Mouse (Mus musculus) bone marrow, adult 2 months (tissue): Measurements from ENCODE around the gene Vmn1r21. TPM values are rescaled to one million over a fixed set of nuclear protein-coding genes. Genes with fewer than 3 reads are reported as not detected.

Experiments used
- H3K27ac ChIP-seq: fragments of 200-500 bp; 2 replicates; pipeline ENCODE4 v1.5.1; 2012; ENCODE audit warnings: low read depth, mild to moderate bottlenecking, control low read depth, inconsistent platforms, low read length; ENCODE audit not compliant: control insufficient read depth, poor library complexity, insufficient read depth
- H3K4me1 ChIP-seq: fragments of 200-500 bp; 2 replicates; pipeline ENCODE4 v1.6.1; 2011; ENCODE audit warnings: low read length; ENCODE audit not compliant: control insufficient read depth, insufficient read depth
- H3K4me3 ChIP-seq: fragments of 200-500 bp; replicated peaks from 2 replicates; pipeline ENCODE3; 2011; ENCODE audit warnings: mild to moderate bottlenecking, low read depth, low read length, control low read depth; ENCODE audit not compliant: control insufficient read depth
- CTCF ChIP-seq: fragments of 200-500 bp; IDR thresholded peaks from 2 replicates; pipeline ENCODE4 v1.5.1; 2011; ENCODE audit warnings: low read length, control low read depth; ENCODE audit not compliant: control insufficient read depth, insufficient read depth
- POLR2A ChIP-seq: fragments of 200-500 bp; IDR thresholded peaks from 2 replicates; pipeline ENCODE4 v1.6.1; 2011; ENCODE audit warnings: low read depth, mild to moderate bottlenecking, control low read depth, low read length, borderline replicate concordance; ENCODE audit not compliant: control insufficient read depth
- WGBS: fragments of 180-500 bp; shearing (Covaris S2); methylation state at CpG from one replicate; pipeline ENCODE4 v1.1.7; 2018; 5-methylcytosine and 5-hydroxymethylcytosine counted together
- polyA plus RNA-seq: library from polyadenylated mRNA; stranded (reverse); fragments of >200 nt; gene quantifications from 2 replicates; pipeline ENCODE4 v1.2.4, GENCODE M21; 2011; ENCODE audit warnings: low replicate concordance; ENCODE audit not compliant: missing spikeins, insufficient read depth, insufficient read length

Gene Vmn1r21
- polyA plus RNA-seq, 1 experiment = not detected

DNA sequence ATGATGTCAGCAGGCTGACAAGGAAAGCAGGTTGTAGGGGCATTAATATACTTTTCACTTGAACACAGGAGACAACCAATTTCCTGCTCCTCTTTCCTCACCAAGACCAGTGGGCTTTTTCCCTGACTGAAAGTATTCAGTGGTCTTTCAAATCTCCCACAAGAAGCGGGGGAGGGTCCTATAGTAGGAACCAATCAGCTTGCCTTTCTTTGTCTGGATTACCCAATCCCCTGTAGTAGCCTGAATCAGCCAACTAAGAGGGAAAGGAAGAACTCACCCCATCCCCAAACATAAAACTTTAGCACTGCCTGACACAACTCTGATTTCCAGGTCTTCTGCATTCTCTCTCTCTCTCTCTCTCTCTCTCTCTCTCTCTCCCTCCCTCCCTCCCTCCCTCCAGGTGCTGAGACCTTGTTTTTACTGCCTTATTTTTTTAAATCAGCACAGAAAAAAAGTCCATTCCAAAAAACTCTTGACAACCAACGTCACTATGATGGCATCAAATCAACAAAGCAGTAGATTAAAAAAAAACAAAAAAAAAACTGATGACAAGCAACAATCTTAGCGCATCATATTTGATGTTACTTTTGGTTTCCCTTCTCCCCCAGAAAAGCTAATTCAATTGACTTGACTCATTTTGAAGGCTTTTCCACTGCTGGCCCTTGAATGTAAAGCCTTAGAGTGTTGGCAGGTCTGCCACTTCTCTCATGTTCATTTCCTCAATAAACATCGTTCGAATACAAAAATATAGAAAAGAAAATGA lies 27.3 kb downstream of the Vmn1r21 start:
- H3K4me3 ChIP-seq = no peak overlapping the region
- no peak overlapping the region for H3K27ac ChIP-seq

DNA sequence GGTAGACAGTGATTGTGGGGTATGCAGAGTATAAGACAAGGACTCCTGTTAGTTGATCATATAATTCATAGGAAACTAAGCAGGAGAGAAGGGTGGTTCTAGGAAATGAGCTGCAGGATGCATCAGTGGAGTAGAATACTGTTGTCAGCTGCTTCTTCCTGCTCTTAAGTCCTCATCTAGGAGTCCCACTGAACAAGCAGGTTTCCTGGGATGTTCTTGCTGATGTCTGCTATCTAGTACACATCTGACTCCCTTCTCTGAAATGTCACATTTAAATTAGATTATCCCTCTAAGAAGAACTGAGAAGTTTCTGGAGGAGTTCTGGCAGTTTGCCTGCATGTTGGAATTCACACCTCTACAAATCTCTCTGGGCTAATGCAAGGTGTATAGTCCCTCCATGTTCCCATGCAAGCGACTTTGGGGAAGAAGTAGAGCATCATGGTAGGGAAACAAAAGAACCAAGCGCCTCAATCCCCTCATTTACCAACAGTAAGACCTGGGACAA lies 35.7 kb downstream of the Vmn1r21 start:
- Histone ChIP-seq H3K4me1 (no peaks in the 10 kb centered on the region; the same call in 1 of the 2 replicates), H3K4me3 (no peak overlapping the region), H3K27ac (no peak overlapping the region)
- WGBS = 81% methylated on average over 2 of the region's 2 CpGs
- TF ChIP-seq CTCF = no peak
- TF ChIP-seq POLR2A = no peak

More for the DNA sequence above, 27.3 kb downstream of the Vmn1r21 start:
- H3K4me1 ChIP-seq = no peaks in the 10 kb centered on the region; the same call in 1 of the 2 replicates
- TF ChIP-seq CTCF = no peak
- no peak for TF ChIP-seq POLR2A
- 54% methylated on average over 5 of the region's 5 CpGs for WGBS

DNA sequence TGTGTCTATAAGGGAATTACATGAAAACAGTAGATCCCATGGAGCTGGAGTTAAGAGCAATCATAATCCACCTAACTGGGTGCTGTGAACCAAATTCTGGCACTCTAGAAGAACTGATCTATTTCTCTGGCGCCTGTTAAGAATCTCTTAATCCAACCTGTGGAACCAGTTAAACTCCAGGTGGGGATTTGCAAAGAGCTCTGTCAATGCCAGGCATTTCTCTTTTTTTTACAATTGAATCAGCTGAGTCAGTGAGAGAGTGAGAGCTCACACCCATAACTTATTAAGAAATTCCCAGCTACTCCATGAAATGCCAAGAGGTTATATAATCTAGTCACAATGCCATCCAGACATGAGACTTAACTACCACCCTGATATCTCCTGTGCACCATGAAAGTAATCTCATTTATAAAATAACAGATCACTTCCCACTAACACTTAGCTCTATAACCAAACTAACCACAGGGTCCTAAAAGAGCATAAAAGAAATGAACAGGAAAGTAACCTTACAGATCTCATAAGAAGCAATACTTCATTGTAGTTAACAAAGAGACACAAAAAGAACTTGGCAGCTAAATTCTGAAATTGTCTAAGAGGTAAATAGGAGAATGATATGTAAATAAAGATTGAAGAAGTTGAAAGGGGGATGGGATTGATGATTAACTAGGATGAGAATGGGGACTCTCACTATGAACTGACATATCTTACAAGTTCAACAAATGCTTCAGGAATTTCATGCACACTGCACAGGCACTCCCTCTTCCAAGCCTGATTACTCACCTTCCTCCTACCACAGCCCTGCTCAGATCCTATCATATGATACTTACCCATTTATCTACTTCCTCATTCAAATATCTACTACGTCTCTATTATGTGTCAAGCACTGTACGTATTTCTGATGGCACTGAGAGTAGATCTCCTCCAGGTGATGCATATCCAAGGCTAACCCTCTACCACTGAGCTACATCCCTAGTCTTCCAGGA lies 38.1 kb downstream of the Vmn1r21 start:
- TF ChIP-seq CTCF = no peak
- no peak for TF ChIP-seq POLR2A
- Histone ChIP-seq H3K27ac (no peak overlapping the region), H3K4me3 (no peak overlapping the region), H3K4me1 (no peaks in the 10 kb centered on the region; the same call in 1 of the 2 replicates)
- WGBS = 41% methylated on average over 3 of the region's 3 CpGs

DNA sequence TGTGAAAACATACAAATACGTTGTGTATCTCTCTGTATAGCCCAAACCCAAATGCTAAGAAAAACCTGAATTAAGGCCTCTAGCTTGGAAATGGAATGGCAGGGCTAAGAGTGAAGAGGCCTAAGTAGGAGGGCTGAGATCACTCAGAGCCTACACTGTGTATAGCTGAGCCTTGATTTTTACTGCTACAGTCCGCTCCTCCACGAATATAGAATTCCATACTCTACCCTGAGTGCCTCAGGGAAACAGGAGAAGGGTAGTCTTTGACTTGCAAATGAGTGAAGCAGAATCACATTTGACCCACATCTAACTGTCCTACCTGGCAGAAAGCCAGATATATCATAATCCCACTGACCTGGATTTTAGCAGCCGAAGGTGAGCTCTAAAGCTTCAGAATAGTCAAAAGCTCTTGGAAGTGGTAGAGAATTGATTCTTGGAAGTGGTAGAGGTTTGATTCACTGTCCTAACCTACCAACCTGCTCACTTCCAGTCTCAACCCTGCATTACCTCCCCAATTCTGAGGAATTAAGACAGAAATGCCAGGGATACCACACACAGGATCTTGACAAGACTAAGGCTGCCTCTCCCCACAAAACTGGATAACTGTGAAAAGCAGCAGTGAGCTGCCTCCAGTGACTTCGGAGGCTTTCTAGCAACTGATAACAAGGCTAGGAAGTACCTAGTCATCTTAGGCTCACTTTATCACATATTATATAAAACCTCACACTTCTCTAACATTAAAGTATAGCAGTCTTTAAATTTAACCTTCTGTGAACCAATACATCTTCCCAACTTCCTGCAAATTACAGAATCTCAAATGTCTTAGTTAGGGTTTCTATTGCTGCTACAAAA lies 44.7 kb downstream of the Vmn1r21 start:
- TF ChIP-seq CTCF = no peak
- no peak for TF ChIP-seq POLR2A
- Histone ChIP-seq H3K27ac (no peak overlapping the region), H3K4me3 (no peak overlapping the region), H3K4me1 (no peaks in the 10 kb centered on the region; the same call in 1 of the 2 replicates)
- WGBS = 87% methylated on average over 5 of the region's 5 CpGs

DNA sequence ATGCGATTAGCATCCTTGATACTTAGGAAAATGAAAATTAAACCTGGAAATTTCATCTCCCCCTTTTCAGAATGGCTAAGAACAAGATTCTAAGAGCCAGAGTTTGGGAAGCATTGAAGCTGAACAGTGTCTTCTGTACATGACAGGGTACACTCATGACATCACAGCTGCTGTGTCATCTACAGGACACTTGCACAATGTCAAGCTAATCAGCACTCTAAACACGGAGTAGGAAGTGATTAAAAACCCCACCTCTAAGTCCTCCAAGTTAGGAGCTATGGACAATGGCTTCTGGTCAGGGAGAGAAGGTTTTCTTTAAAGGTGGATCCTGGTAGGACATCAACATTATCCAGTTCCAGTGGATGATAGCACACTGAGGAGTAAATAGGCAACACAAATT lies 47.0 kb downstream of the Vmn1r21 start:
- WGBS = 53% methylated on average over 2 of the region's 2 CpGs

DNA sequence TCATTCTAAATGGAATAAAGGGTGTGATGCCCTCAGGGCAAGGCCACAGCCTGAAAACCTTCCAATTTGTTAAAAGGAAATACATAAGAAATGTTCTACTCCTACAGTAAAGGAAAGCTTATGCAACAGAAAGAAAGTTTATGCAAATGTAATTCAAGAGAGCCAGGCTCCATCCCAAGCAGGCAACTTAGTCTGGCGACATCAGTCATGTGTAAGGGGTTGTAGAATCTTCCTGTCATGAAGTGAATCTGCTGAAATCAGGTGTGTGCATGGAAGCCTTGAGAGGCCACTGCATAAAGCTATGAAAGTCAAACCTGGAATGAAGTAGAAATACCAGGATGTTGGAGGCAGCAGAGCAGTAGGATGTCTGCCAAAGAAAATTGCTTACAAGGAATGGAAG lies 51.2 kb downstream of the Vmn1r21 start:
- H3K4me3 ChIP-seq = no peak overlapping the region
- 75% methylated on average over 1 of the region's 1 CpGs for WGBS

More for the DNA sequence above, 47.0 kb downstream of the Vmn1r21 start:
- H3K4me1 ChIP-seq = no peaks in the 10 kb centered on the region; the same call in 1 of the 2 replicates
- H3K27ac ChIP-seq = no peak overlapping the region
- no peak for TF ChIP-seq POLR2A
- no peak for TF ChIP-seq CTCF
- no peak overlapping the region for H3K4me3 ChIP-seq

DNA sequence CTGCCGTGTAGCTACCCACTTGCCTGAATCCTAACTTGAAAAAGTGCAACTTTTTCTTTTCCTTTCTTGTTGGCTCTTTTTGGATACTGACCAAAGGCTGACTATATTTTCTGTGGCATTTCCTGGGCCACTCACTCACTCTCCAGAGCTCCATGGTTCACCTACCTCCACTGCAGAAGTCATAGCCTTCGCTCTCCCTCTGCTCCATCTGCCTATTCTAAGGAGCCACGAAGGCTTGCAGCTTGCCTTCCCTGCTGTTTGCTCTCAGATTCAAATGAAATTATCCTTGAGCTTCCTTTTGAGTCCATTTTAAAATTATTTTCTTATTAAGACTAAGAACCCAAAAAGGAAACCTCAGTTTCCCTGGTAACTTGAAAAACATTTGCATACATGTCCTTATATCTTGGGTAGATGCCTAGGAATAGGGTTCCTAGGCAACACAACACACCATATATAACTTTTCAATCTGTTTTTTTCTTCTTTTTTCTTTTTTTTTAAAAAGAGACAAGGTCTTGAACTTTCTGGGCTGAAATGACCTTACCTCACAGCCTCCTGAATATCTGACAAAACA lies 53.2 kb downstream of the Vmn1r21 start:
- no peak overlapping the region for H3K4me3 ChIP-seq
- no peaks in the 10 kb centered on the region for H3K4me1 ChIP-seq
- H3K27ac ChIP-seq = no peak overlapping the region
- WGBS = 93% methylated on average over 3 of the region's 3 CpGs
- no peak for TF ChIP-seq POLR2A
- TF ChIP-seq CTCF = no peak

More for the DNA sequence above, 51.2 kb downstream of the Vmn1r21 start:
- Histone ChIP-seq H3K4me1 (no peaks in the 10 kb centered on the region), H3K27ac (no peak overlapping the region)
- TF ChIP-seq CTCF = no peak
- no peak for TF ChIP-seq POLR2A
